Mouse (Mus musculus) heart, postnatal 14 days (tissue): ENCODE data around the gene Bad. TPM values are rescaled to one million over a fixed set of nuclear protein-coding genes. Genes with fewer than 3 reads are reported as not detected.

Source experiments
- DNase-seq, 2 experiments: peaks; one replicate each; pipeline ENCODE4 v3.0.0; 2021 to 2022
- intact Hi-C: fragments of 180-260 bp; cut with DNase I; formaldehyde crosslinking; loops from one replicate; pipeline ENCODE4 v1.15.1; 2025
- total RNA-seq, 2 experiments: library from RNA; stranded (reverse); gene quantifications; 2 replicates each; pipeline ENCODE4 v1.2.3; 2021

Bad gene
- total RNA-seq, 2 experiments from 2014 or later = 28.6 to 29.9 TPM

DNA sequence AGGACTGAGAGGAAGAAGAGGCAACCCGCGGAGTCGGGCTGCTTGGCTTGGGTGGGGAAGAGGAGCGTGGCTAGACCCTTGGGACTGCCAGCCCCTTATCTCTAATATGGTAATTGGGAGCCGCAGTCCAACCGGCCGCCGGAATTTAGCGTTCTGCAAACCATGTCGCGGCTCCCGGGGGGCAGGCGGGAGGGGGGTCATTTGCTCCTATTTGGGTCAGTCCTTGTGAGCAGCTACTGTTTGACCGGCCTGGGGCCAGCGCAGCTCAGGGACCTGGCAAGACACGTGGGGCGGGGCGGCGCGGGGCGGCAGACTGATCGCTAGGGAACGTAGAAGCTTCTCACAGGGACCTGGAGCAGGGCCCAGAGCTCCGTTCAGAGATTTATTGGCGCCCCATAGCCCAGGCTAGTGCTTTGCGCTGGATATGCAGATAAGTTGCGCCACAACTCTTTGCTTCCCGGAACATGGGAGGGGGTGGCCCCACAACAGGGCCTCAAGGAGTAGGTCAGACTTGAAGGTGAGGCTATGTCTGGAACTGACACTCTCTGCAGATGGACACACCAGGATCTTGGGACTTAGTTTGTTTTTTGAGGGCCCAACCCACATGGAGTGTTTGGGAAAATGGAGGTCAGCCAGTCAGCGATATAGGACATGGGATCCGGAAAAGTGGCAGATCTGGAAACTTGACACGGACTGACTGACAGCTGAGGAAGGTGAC, 10.5 kb downstream of the Bad start:
- intact Hi-C loops = no loop called here
- peak; percentile 86 to 90 for DNase-seq

GRCm38 (mm10) chr19:6952712-6953037, 11.0 kb downstream of the Bad start:
- intact Hi-C loops = no loop called here
- peak; percentile 55 to 57 for DNase-seq

- peak in 1 of 2 experiments; percentile 67 for DNase-seq
- intact Hi-C loops = loop anchor here (2.0 kb wide), 1 partner anchor 15 kb away; no protein-coding TSS in a partner anchor
These were observed 12.4 kb downstream of the Bad start for GRCm38 (mm10) chr19:6954046-6954445.

- DNase-seq = peak in 1 of 2 experiments; percentile 50
- intact Hi-C loops = loop anchor here (2.0 kb wide), 1 partner anchor 13 kb away; no protein-coding TSS in a partner anchor
These were observed 13.8 kb downstream of the Bad start for GRCm38 (mm10) chr19:6955424-6955823.

DNA sequence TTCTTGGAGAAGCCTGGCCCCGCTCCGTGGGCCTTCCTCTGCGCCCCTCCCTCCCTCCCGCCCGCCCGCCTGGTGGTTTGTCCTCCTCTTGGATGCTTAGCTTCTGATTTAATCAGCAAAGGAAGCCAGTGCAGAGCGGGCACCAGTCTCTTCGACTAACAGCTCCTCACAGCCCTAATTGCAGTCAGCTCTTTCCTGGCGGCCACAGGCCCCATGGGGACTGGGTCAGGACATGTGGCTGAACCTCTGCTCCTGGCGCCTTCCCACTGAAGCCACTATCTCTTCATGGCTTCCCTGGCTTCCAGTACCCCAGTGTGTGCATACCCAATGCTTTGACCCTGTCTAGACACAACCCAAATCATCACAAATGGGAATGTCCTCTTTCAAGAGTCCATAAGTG, 14.8 kb downstream of the Bad start:
- intact Hi-C loops = no loop called here
- no peak for DNase-seq

- intact Hi-C loops = loop anchor here (2.0 kb wide), 1 partner anchor 14 kb away; no protein-coding TSS in a partner anchor
- no peak for DNase-seq
These were observed 27.0 kb downstream of the Bad start for GRCm38 (mm10) chr19:6968491-6969271.

DNA sequence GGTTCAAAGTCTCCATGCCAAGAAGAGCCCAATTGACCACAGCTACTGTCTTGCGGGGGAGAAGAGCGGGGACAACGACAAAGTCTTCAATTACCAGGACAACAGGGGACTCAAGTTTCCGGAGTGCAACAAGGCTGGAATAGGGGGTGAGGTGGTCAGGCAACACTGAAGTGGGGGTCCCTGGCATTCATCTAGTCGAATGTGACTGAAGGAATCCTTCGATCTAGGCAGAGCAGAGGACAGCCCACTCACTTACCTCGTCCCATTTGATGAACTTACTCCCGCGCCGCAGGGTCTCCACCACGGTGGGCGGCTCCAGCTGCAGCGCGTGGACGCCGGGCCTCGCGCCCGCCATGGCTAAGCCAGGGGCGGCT, 27.6 kb downstream of the Bad start:
- DNase-seq = no peak
- intact Hi-C loops = loop anchor here (2.0 kb wide), 1 partner anchor 14 kb away; no protein-coding TSS in a partner anchor

- intact Hi-C loops = loop anchor here (1.0 to 2.0 kb wide), 2 partner anchors 15 to 46 kb away; no protein-coding TSS in a partner anchor
- DNase-seq = peak; percentile 87 to 89
These were observed 28.2 kb downstream of the Bad start for GRCm38 (mm10) chr19:6969665-6970381.

- DNase-seq = no peak
- intact Hi-C loops = loop anchor here (1.0 kb wide), 1 partner anchor 46 kb away; no protein-coding TSS in a partner anchor
These were observed 28.9 kb downstream of the Bad start for GRCm38 (mm10) chr19:6970460-6971085.

- no peak for DNase-seq
- intact Hi-C loops = no loop called here
These were observed 30.0 kb downstream of the Bad start for GRCm38 (mm10) chr19:6971644-6972043.

DNA sequence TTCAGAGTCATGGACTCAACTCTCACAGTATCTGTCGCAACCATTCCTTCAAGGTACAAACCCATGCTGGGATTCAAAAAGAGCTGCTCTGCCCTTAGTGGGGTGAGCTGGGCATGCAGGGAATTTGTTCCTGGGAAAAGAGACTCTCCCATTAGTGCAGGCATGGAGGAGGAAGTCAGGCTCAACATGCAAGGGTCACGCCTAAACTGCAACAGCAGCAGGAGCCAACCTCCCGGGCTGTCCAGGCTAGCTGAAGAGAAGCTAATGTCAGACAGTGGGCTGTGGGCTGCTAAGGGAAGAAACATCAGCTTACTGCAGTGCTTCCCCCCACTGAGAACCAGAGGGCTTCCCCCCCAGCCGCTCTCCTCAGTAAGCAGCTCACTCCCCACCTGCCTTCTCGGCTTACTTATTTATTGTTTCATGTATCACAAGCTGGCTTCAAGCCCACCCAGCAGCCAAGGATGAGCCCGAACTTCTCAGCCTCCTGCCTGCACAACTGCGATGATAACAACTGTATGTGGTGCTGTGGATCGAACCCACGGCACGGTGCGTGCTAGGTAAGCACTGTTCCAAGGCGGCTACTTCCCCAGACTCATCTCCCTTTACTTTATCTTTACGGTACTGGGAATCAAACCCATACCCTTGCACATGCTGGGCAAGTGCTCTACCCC, 30.7 kb downstream of the Bad start:
- intact Hi-C loops = no loop called here
- DNase-seq = no peak

- intact Hi-C loops = no loop called here
- no peak for DNase-seq
These were observed 32.0 kb downstream of the Bad start for GRCm38 (mm10) chr19:6973581-6974190.

- DNase-seq = peak; percentile 83 to 85
- intact Hi-C loops = no loop called here
These were observed 32.8 kb downstream of the Bad start, which contains the start of gene Ppp1r14b for GRCm38 (mm10) chr19:6974211-6975205. TSS of gene Ppp1r14b (plus strand) at chr19:6974968.

- DNase-seq = peak; percentile 61 to 72
- intact Hi-C loops = no loop called here
These were observed 34.2 kb downstream of the Bad start, which contains the start of gene Plcb3 for GRCm38 (mm10) chr19:6975537-6976521. TSS of gene Plcb3 (minus strand) at chr19:6976470.

GRCm38 (mm10) chr19:6977759-6978638, 36.3 kb downstream of the Bad start:
- intact Hi-C loops = loop anchor here (2.0 kb wide), 2 partner anchors 43 to 55 kb away; no protein-coding TSS in a partner anchor
- DNase-seq = no peak

- intact Hi-C loops = loop anchor here (2.0 kb wide), 2 partner anchors 42 to 56 kb away; no protein-coding TSS in a partner anchor
- DNase-seq = no peak
These were observed 36.9 kb downstream of the Bad start for GRCm38 (mm10) chr19:6978639-6978974.
